Mouse (Mus musculus) MEL (cell line): Measurements from ENCODE around the gene Sell. TPM values are rescaled to one million over a fixed set of nuclear protein-coding genes. Genes with fewer than 3 reads are reported as not detected.

ENCODE experiments used
- DNase-seq: peaks from one replicate; pipeline ENCODE4 v3.0.0; 2011; ENCODE audit warnings: low read depth, low spot score
- H3K27ac ChIP-seq: 2 replicates; pipeline ENCODE4 v1.5.1; 2012; ENCODE audit warnings: low read depth, mild to moderate bottlenecking, control low read depth, low read length, moderate library complexity; ENCODE audit not compliant: control insufficient read depth
- H3K27me3 ChIP-seq, 2 experiments: fragments of 150-350 bp in 1 of 2; sonication (generic) in 1 of 2; 2 replicates each; pipeline ENCODE4 v1.6.1; 2012; ENCODE audit warnings: low read length in 2 of 2, mild to moderate bottlenecking in 2 of 2, improper control_type of control experiment in 1 of 2, moderate library complexity in 1 of 2; ENCODE audit not compliant: insufficient read depth in 2 of 2, control insufficient read depth in 1 of 2
- H3K36me3 ChIP-seq, 2 experiments: 2 replicates each; pipeline ENCODE4 v1.6.1; 2012 to 2014; ENCODE audit warnings: low read length in 2 of 2, improper control_type of control experiment in 1 of 2, inconsistent platforms in 1 of 2, mild to moderate bottlenecking in 1 of 2; ENCODE audit not compliant: insufficient read depth in 2 of 2, control insufficient read depth in 1 of 2
- H3K4me1 ChIP-seq, 2 experiments: fragments of 150-350 bp in 1 of 2; sonication (generic) in 1 of 2; 2 replicates each; pipeline ENCODE4 v1.6.1; 2012; ENCODE audit warnings: low read length in 2 of 2, improper control_type of control experiment in 1 of 2, mild to moderate bottlenecking in 1 of 2; ENCODE audit not compliant: insufficient read depth in 2 of 2, control insufficient read depth in 1 of 2
- H3K4me3 ChIP-seq, 2 experiments: fragments of 150-350 bp in 1 of 2; sonication (generic) in 1 of 2; 2 replicates each; pipeline ENCODE4 v1.5.1; 2012; ENCODE audit warnings: low read depth in 2 of 2, low read length in 2 of 2, mild to moderate bottlenecking in 2 of 2, moderate library complexity in 2 of 2, control low read depth in 1 of 2, improper control_type of control experiment in 1 of 2; ENCODE audit not compliant: control insufficient read depth in 1 of 2, insufficient read depth in 1 of 2
- H3K79me2 ChIP-seq: 2 replicates; pipeline ENCODE4 v1.6.1; 2012; ENCODE audit warnings: mild to moderate bottlenecking, low read length, moderate library complexity; ENCODE audit not compliant: control insufficient read depth, poor library complexity, insufficient read depth
- H3K9ac ChIP-seq: 2 replicates; pipeline ENCODE4 v1.6.1; 2012; ENCODE audit warnings: low read depth, mild to moderate bottlenecking, control low read depth, low read length, moderate library complexity; ENCODE audit not compliant: control insufficient read depth, poor library complexity, severe bottlenecking
- H3K9me3 ChIP-seq: fragments of 150-350 bp; sonication (generic); replicated peaks from 2 replicates; pipeline ENCODE4 v1.6.1; 2012; ENCODE audit warnings: mild to moderate bottlenecking, low read length, improper control_type of control experiment, moderate library complexity; ENCODE audit not compliant: insufficient read depth
- BHLHE40 ChIP-seq: IDR thresholded peaks from 2 replicates; pipeline ENCODE4 v1.6.1; 2012; ENCODE audit warnings: low read depth, mild to moderate bottlenecking, inconsistent platforms, low read length, improper control_type of control experiment, borderline replicate concordance
- CHD2 ChIP-seq: IDR thresholded peaks from 2 replicates; pipeline ENCODE4 v1.6.1; 2011; ENCODE audit warnings: low read length, improper control_type of control experiment
- CTCF ChIP-seq, 3 experiments: IDR thresholded peaks in 2 of 3; conservative IDR thresholded peaks in 1 of 3; 2 replicates each; pipeline ENCODE4 v1.5.1; 2011 to 2012; ENCODE audit warnings: low read length in 3 of 3, low read depth in 2 of 3, mild to moderate bottlenecking in 2 of 3, improper control_type of control experiment in 1 of 3, inconsistent platforms in 1 of 3, mixed read lengths in 1 of 3, moderate library complexity in 1 of 3; ENCODE audit not compliant: control insufficient read depth in 1 of 3, insufficient read depth in 1 of 3, poor library complexity in 1 of 3, severe bottlenecking in 1 of 3
- E2F4 ChIP-seq: IDR thresholded peaks from 2 replicates; pipeline ENCODE4 v1.6.1; 2011; ENCODE audit warnings: low read depth, low read length, improper control_type of control experiment, borderline replicate concordance
- ETS1 ChIP-seq: IDR thresholded peaks from 2 replicates; pipeline ENCODE4 v1.6.1; 2012; ENCODE audit warnings: low read depth, mild to moderate bottlenecking, inconsistent platforms, low read length, improper control_type of control experiment, moderate library complexity
- GABPA ChIP-seq: IDR thresholded peaks from 2 replicates; pipeline ENCODE4 v1.6.1; 2012; ENCODE audit warnings: low read depth, mild to moderate bottlenecking, inconsistent platforms, low read length, improper control_type of control experiment, moderate library complexity
- HCFC1 ChIP-seq: IDR thresholded peaks from 2 replicates; pipeline ENCODE4 v1.6.1; 2012; ENCODE audit warnings: low read depth, mild to moderate bottlenecking, inconsistent platforms, low read length, improper control_type of control experiment, moderate library complexity
- JUND ChIP-seq: IDR thresholded peaks from 2 replicates; pipeline ENCODE4 v1.6.1; 2011; ENCODE audit warnings: low read depth, mild to moderate bottlenecking, improper control_type of control experiment, low read length
- KAT2A ChIP-seq: conservative IDR thresholded peaks from 2 replicates; pipeline ENCODE4 v1.6.1; 2012; ENCODE audit warnings: low read depth, low read length, improper control_type of control experiment, inconsistent platforms
- MAFK ChIP-seq: IDR thresholded peaks from 2 replicates; pipeline ENCODE4 v1.6.1; 2011; ENCODE audit warnings: low read depth, mild to moderate bottlenecking, low read length, improper control_type of control experiment, borderline replicate concordance
- MAX ChIP-seq: IDR thresholded peaks from 2 replicates; pipeline ENCODE4 v1.6.1; 2011; ENCODE audit warnings: low read length, improper control_type of control experiment
- MEF2A ChIP-seq: IDR thresholded peaks from 2 replicates; pipeline ENCODE4 v1.6.1; 2014; ENCODE audit warnings: low read depth, mild to moderate bottlenecking, inconsistent platforms, low read length, improper control_type of control experiment; ENCODE audit not compliant: poor library complexity, insufficient replicate concordance, severe bottlenecking; ENCODE audit errors: extremely low read depth
- MYB ChIP-seq: IDR thresholded peaks from 2 replicates; pipeline ENCODE4 v1.6.1; 2011; ENCODE audit warnings: mild to moderate bottlenecking, low read depth, low read length, improper control_type of control experiment
- MYC ChIP-seq: IDR thresholded peaks from 2 replicates; pipeline ENCODE4 v1.6.1; 2011; ENCODE audit warnings: low read depth, mild to moderate bottlenecking, low read length, improper control_type of control experiment, moderate library complexity
- NRF1 ChIP-seq: IDR thresholded peaks from 2 replicates; pipeline ENCODE4 v1.6.1; 2014; ENCODE audit warnings: low read depth, mild to moderate bottlenecking, inconsistent platforms, low read length, improper control_type of control experiment, moderate library complexity; ENCODE audit not compliant: poor library complexity, insufficient read depth, severe bottlenecking
- SIN3A ChIP-seq: IDR thresholded peaks from 2 replicates; pipeline ENCODE4 v1.6.1; 2012; ENCODE audit warnings: low read length, improper control_type of control experiment, inconsistent platforms
- TAL1 ChIP-seq: IDR thresholded peaks from 2 replicates; pipeline ENCODE4 v1.6.1; 2012; ENCODE audit warnings: mild to moderate bottlenecking, inconsistent platforms, low read length, moderate library complexity, mixed read lengths
- TBP ChIP-seq: IDR thresholded peaks from 2 replicates; pipeline ENCODE4 v1.8.0; 2011; ENCODE audit warnings: low read depth, low read length, improper control_type of control experiment
- USF2 ChIP-seq, 2 experiments: IDR thresholded peaks; 2 replicates each; pipeline ENCODE4 v1.6.1; 2011 to 2012; ENCODE audit warnings: improper control_type of control experiment in 2 of 2, low read length in 2 of 2, borderline replicate concordance in 1 of 2, inconsistent platforms in 1 of 2, low read depth in 1 of 2, mild to moderate bottlenecking in 1 of 2; ENCODE audit not compliant: insufficient read depth in 1 of 2
- ZC3H11A ChIP-seq: IDR thresholded peaks from 2 replicates; pipeline ENCODE4 v1.6.1; 2012; ENCODE audit warnings: low read depth, mild to moderate bottlenecking, inconsistent platforms, low read length, improper control_type of control experiment
- ZKSCAN1 ChIP-seq: IDR thresholded peaks from 2 replicates; pipeline ENCODE4 v1.6.1; 2012; ENCODE audit warnings: low read depth, mild to moderate bottlenecking, inconsistent platforms, low read length, improper control_type of control experiment, moderate library complexity
- ZMIZ1 ChIP-seq: IDR thresholded peaks from 2 replicates; pipeline ENCODE4 v1.6.1; 2012; ENCODE audit warnings: low read depth, mild to moderate bottlenecking, inconsistent platforms, low read length, improper control_type of control experiment, moderate library complexity
- ZNF384 ChIP-seq: IDR thresholded peaks from 2 replicates; pipeline ENCODE4 v1.6.1; 2012; ENCODE audit warnings: low read depth, mild to moderate bottlenecking, inconsistent platforms, low read length, improper control_type of control experiment
- polyA plus RNA-seq, 2 experiments: library from polyadenylated mRNA; stranded (reverse) in 1 of 2; unstranded in 1 of 2; fragments of >175 nt in 1 of 2; fragments of >200 nt in 1 of 2; gene quantifications; 2 replicates each; pipeline versions ENCODE4 v1.2.1 to v1.2.4; 2012; ENCODE audit warnings: low replicate concordance in 2 of 2, low read depth in 1 of 2; ENCODE audit not compliant: insufficient read length in 2 of 2, insufficient read depth in 1 of 2, missing spikeins in 1 of 2
- total RNA-seq: library from RNA; depleted of rRNA; stranded (reverse); fragments of 300-350 nt; gene quantifications from 2 replicates; pipeline ENCODE4 v1.2.3, GENCODE M21; 2012

Gene Sell
- total and polyA plus RNA-seq, 3 experiments: 0.04 TPM; not detected in 2

DNA sequence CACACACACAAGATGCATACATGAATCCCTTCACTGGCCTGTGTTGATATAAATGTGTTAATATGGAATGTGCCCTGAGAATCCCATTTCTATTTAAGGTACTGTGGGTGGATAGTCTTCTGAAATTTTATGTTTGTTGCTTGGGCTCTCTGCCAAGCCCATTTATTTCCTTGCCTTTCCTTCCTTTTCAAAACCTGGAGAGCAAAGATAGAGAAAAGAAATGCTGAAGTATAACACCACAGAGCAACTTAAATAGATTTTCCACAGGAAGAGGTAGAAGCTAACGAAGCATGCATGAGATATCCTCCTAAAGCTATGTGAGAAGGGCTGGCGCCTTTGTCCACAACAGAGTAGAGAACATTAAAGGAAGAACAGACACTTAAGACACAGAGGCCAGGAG lies 48.0 kb downstream of the Sell start:
- H3K27ac ChIP-seq: no peak overlapping the region
- TF ChIP-seq E2F4: no peak
- no peak for TF ChIP-seq TBP
- TF ChIP-seq ZKSCAN1: no peak
- no peak for TF ChIP-seq ZC3H11A
- no peak for TF ChIP-seq KAT2A
- no peak for TF ChIP-seq MYC
- H3K36me3 ChIP-seq: no peaks in the 10 kb centered on the region; a peak in 1 of 4 replicates
- H3K27me3 ChIP-seq: peaks cover 0 to 2% of the 10 kb centered on the region in 2 experiments; a peak in 2 of 4 replicates
- H3K4me3 ChIP-seq: no peak overlapping the region
- no peaks in the 10 kb centered on the region for H3K9me3 ChIP-seq
- H3K9ac ChIP-seq: no peak overlapping the region
- DNase-seq: peak; percentile 24
- H3K4me1 ChIP-seq: no peaks in the 10 kb centered on the region
- H3K79me2 ChIP-seq: no peaks in the 10 kb centered on the region

DNA sequence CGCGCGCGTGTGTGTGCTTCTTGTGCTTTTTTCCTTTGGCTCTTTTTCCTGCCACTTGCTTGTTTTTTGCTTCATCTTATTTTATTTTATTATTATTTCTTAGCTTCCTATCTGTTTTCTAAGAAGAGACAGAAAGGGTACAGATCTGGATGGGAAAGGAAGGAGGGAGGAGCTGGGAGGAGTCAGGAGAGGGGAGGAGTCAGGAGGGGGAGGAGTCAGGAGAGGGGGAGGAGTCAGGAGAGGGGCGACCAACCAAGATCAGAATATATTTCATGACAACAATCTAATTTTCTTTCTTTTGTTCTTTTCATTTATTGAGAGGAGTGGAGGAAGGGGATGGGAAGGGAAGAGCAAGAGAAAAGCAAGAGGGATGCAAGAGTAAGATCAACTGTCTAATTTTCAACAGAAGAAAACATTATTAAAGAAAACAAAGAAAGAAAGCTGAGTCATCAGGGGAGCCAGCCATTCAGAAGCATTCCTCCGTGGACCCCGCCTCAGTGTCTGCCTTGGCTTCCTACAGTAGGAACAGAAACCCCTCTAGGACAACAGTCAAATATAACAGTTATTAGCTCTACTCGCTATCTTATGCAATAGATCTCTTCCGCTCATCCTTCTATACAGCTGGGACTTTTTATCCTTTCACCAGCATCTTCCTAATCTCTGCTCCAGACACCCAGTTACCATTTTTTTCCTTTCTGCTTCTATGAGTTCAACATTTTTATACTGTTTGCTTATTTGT lies 49.0 kb downstream of the Sell start:
- H3K4me1 ChIP-seq: no peaks in the 10 kb centered on the region
- TF ChIP-seq BHLHE40: no peak
- no peak for TF ChIP-seq ZNF384
- TF ChIP-seq CHD2: no peak
- no peak for TF ChIP-seq TAL1
- TF ChIP-seq MAX: no peak
- TF ChIP-seq ETS1: no peak
- TF ChIP-seq CTCF (IDR thresholded peaks at IDR 0.05 in 2 of 3, conservative IDR thresholded peaks at IDR 0.05 in 1 of 3; ENCODE audit: control insufficient read depth in 1 of 3, insufficient read depth in 1 of 3, low read depth in 2 of 3, low read length in 3 of 3, poor library complexity in 1 of 3, severe bottlenecking in 1 of 3): no peak
- no peak for TF ChIP-seq MEF2A
- no peak for TF ChIP-seq ZMIZ1
- TF ChIP-seq JUND: no peak
- TF ChIP-seq SIN3A: no peak
- TF ChIP-seq USF2 (IDR thresholded peaks at IDR 0.05; ENCODE audit: borderline replicate concordance in 1 of 2, insufficient read depth in 1 of 2, low read depth in 1 of 2, low read length in 2 of 2): no peak
- no peak for TF ChIP-seq HCFC1
- TF ChIP-seq GABPA: no peak
- no peak for TF ChIP-seq TBP
- no peak for TF ChIP-seq MYB
- no peak for TF ChIP-seq NRF1
- no peak for TF ChIP-seq MAFK
- no peak overlapping the region for H3K4me3 ChIP-seq
- no peak overlapping the region for H3K9ac ChIP-seq
- H3K27me3 ChIP-seq: peaks cover 2% of the 10 kb centered on the region in 2 experiments; a peak in 3 of 4 replicates
- H3K27ac ChIP-seq: no peak overlapping the region
- H3K79me2 ChIP-seq: no peaks in the 10 kb centered on the region
- no peaks in the 10 kb centered on the region for H3K9me3 ChIP-seq
- no peaks in the 10 kb centered on the region; a peak in 1 of 4 replicates for H3K36me3 ChIP-seq
- DNase-seq: no peak
